Mouse (Mus musculus): ENCODE measurements around the gene Eci1.
"Not testable (repeated sequence)": the region's sequence is repeated elsewhere in the genome, so short reads cannot be mapped to it uniquely, and the experiment has no call there.

Eci1 gene

DNA sequence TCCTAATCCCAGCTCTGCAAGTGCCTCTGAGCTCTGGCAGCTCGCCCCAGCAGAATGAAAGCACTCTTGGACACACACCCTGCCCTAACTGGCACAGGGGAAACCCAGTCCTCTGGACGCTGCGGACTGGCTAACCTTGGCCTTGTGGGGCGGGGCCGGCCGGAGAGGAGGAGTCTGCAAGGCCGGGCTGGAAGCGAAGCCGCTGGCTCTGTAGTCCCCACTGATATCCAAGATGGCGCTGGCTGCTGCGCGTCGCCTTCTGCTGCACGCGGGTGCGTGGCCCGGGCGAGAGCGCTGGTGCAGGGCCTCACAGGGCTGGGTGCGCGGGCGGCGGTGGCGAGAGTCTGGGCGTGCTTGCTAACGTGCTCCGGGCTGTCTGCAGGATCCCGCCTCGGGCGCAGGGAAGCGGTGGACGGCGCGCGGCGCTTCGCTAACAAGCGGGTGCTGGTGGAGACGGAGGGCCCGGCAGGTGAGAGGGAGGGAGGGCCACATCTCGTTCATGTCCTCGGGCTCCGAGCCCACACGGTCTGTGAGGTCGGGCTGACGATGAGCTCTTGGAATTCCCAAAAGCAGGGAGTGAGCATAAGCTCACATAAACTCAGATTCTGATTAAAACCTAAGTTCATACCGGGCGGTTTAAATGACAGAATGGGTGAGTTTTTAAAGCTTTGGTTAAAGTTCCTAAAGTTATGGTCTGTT is at the start of gene Eci1:
Gene Eci1 (plus strand): TSS at position 171 of the 699 bp plus-strand sequence.
- in situ Hi-C loops (cut with MboI; ENCODE audit: low pct_unique_long_range_greater_than_20kb in 1 of 2, low sequenced_read_pairs in 2 of 2, unreplicated experiment in 1 of 2): no loop called here

DNA sequence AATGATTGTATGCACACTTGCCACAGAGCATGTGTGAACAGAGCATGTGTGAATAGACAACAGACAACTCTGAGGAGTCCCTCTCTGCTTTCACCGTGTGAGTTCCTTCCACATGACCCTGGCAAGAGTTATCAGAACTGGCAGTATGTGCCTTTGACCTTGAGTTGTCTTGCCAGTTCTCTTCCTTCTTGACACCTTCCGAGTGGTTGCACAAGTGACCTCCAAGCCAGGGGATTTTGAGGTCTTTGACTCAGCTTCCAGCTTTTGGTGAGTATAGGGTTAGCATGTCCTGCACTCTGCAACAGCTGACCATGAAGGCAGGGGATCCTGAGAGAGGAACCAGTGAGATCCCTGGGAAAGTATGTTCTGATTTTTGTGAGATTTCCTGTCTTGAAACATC is 47.9 kb upstream of the Eci1 start:
- in situ Hi-C loops (cut with MboI; ENCODE audit: low pct_unique_long_range_greater_than_20kb in 1 of 2, low sequenced_read_pairs in 2 of 2, unreplicated experiment in 1 of 2): no loop called here

DNA sequence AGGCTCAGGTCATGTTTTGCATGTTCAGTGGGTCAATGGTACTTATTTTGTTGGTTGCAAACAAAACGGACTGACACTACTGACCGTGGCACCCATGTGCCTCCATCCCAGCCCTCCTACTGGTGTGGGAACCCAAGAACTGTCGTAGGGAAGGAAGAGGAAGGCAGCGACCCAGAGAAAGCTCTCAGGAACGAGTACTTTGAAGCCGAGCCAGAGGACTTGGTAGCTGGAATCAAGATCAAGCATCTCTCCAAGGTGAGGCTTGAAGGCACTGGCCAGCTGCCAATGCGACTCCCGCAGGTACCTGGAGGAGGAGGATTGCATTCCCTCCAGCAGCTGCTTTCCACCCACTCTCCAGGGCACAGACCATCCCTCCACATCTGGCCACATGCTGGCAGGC is 42.7 kb upstream of the Eci1 start:
- in situ Hi-C loops (cut with MboI; ENCODE audit: low pct_unique_long_range_greater_than_20kb in 1 of 2, low sequenced_read_pairs in 2 of 2, unreplicated experiment in 1 of 2): no loop called here

DNA sequence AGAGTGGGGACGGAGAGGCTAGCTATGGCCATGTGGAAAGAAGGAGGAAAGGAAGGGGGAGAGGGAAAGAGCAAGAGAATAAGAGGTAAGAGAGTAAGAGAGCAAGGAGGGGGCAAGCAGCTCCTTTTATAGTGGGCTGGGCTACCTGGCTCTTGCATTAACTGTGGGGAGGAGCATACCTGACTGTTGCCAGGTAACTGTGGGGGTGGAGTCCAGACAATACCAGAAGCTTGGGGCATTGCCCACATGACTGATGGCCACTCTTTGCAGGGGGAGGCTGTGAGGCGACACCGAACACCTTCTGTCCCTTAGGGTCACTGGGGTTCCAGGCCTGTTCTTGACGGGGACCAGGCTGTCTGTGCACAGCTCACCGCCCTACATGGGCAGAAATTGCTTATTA is 37.7 kb upstream of the Eci1 start:
- in situ Hi-C loops (cut with MboI; ENCODE audit: low pct_unique_long_range_greater_than_20kb in 1 of 2, low sequenced_read_pairs in 2 of 2, unreplicated experiment in 1 of 2): no loop called here

DNA sequence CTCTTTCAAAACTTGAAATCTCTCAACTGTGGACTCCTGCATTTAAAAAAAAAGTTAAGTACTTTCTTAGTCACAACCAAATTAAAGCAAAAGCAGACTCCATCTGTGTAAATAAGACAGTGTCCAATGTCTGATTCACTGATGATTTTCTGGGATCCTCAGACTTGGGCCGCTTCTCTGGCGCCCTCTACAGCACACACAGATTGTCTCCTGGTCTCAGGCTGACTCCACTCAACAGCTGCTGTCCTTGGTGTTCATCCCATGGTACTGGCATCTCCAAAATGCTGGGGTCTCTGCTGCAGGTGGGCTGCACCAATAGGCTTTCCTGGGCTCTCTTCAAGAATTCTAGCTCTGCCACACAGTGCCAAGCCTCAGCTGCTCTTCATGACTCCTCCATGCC is 36.6 kb upstream of the Eci1 start:
- in situ Hi-C loops (cut with MboI; ENCODE audit: low pct_unique_long_range_greater_than_20kb in 1 of 2, low sequenced_read_pairs in 2 of 2, unreplicated experiment in 1 of 2): no loop called here

DNA sequence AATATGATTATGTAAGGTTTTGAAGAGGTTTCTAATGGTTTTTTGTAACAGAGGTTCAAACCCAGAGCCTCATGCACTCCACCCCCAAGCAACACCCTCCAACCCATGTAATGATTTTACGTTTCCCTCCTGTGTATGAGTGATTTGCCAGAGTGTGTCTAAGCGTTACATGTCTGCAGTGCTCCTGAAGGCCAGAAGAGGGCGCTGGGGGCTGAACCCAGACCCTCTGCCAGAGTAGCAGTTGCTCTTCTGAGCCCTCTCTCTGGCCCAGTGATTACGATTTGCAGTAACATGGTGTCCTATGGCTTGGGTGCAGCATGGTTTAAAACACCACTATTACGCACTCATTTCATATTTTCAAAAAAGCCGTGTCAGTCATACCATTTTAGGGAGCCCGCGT is 35.3 kb upstream of the Eci1 start:
- in situ Hi-C loops (cut with MboI; ENCODE audit: low pct_unique_long_range_greater_than_20kb in 1 of 2, low sequenced_read_pairs in 2 of 2, unreplicated experiment in 1 of 2): no loop called here

DNA sequence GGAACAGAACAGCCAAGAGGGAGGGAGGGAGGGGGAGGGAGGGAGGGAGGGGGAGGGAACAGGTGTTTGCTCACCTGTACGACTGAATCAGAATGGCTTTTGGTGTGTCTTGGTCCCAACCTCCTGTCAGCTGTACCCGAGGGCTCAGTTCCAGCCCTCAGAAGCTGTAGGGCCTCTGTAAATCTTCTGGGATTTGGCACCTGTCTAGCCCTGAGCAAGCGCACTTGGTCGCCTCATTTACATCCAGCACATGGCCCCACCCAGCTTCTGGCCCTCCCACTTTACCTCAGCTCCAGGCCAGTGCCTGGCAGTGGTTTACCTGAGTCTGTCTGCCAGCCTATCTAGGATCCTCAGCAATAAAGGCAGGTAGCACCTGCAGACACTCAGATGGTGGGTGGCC is 32.9 kb upstream of the Eci1 start:
- in situ Hi-C loops (cut with MboI; ENCODE audit: low pct_unique_long_range_greater_than_20kb in 1 of 2, low sequenced_read_pairs in 2 of 2, unreplicated experiment in 1 of 2): no loop called here

DNA sequence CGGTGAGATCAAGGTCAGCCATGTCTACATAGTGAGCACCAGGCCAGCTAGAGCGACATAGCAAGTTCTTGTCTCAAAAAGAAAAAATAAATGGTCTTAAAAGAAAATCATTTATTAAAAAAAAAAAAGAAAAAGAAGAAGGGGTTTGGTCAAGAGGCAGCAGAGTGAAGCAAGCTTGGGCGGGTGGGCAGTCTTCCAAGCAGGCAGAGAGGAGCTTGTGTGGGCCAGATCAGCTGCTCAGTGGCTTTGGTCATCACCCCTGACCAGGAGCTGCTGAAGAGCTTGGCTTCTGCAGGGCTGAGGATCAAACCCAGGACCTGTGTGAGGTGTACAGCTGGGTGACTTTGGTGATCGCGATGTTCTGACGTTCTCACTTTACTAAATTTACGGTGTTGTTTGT is 32.0 kb upstream of the Eci1 start:
- in situ Hi-C loops (cut with MboI; ENCODE audit: low pct_unique_long_range_greater_than_20kb in 1 of 2, low sequenced_read_pairs in 2 of 2, unreplicated experiment in 1 of 2): no loop called here

DNA sequence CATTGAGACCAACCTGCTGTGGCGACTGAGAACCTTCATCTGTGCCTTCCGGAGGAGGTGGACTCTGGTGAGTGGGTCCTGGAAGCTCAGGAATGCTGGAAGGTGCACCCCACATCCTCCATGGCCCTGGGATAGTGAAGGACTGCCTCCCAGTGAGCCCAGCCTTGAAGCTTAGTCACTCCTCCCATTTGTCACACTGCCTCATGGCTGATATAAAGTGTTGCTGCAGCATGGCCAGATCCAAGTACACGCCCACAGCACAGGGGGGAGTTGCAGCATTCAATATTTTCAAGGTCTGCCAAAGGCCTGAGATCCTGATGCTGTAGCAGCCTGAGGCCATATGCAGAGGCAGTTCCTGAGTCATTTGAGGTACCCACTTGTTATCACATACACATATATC is 24.1 kb upstream of the Eci1 start:
- in situ Hi-C loops (cut with MboI; ENCODE audit: low pct_unique_long_range_greater_than_20kb in 1 of 2, low sequenced_read_pairs in 2 of 2, unreplicated experiment in 1 of 2): no loop called here

DNA sequence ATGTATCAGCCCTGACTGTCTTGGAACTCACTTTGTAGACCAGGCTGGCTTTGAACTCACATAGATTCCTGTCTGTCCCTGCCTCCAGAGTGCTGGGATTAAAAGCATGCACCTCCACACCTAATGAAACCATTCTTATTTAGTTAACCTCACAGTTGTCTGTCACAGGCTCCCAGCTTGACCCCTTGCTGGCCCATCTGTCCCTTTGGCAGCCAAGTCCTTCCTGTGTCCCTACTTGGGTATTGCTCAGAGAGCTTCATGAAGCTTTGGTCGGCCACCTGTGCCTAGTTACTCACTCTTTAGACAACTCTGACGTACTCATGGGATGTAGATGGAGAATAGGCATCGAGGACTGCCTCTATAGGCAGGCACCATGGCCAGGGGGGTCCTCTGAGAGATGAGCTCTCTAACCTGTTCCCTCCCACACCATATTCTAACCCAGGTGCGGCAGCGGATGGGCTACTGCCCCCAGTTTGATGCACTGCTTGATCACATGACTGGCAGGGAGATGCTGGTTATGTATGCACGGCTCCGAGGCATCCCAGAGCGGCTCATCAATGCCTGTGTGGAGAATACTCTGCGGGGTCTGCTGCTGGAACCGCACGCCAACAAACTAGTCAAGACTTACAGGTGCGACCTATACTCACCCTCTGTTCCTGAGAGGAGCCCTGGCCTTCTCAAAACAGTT is 19.2 kb upstream of the Eci1 start:
- in situ Hi-C loops (cut with MboI; ENCODE audit: low pct_unique_long_range_greater_than_20kb in 1 of 2, low sequenced_read_pairs in 2 of 2, unreplicated experiment in 1 of 2): no loop called here

DNA sequence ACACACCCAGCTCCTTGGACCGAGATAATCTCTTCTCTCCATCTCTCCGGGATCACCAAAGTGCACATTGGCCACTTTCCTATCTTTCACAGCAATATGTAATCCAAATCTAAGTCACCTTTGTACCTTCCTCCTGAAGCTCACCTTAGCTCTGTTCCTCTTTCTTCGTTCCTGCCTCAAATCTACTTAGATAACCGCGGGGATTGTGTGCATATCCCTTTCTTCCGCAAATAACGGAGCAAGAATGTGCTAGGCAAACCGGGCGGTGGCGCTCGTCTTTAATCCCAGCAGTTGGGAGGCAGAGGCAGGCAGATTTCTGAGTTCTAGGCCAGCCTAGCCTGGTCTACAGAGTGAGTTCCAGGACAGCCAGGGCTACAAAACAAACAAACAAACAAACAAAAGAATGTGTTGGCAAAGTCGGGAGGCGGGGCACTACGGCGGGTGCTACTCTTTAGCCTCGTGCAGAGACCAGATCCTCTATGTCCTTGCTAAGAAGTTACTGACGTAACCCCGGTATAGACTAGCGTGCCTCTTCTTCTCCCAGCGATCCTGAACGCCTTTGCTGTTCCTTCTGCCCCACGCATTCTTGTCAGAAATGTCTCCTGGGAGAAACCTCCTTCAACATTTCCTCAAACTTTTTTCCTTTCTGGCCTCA is 12.8 kb upstream of the Eci1 start:
- in situ Hi-C loops (cut with MboI; ENCODE audit: low pct_unique_long_range_greater_than_20kb in 1 of 2, low sequenced_read_pairs in 2 of 2, unreplicated experiment in 1 of 2): no loop called here

DNA sequence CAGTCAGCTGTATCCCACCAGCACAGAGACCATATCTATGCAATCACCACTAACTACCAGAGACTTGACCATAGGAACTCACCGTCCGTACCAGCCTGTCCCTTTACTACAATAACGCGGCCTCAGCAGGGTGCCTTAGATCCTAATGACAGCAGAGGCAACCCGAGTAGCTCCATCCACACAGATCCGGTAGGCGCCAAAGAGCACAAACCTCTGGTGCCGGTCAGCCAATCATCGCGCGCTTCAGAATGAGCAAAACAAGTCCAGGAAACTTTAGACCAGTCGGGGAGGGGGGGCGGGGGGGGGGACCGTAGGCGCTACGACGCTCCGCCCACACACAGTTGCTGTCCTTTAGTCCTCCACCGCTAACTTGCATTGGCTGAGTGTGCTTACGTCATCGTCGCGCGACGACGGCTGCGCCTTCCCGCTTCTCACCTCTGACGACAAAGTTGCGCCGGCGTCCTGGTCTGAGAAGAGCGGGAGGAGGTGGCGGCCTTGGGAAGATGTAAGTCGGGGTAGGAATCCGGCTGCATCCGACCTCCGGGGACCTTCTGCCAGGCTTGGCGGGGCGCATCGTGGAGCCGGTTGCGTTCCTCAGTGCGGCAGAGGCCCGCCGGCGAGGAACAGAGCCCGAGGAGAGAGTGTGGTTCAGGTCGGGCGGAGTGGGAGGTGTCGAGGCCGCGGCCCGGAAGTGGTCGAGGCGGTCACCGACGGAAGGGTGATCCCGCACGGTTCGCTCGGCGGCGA is 12.0 kb upstream of the Eci1 start, which contains the start of gene Rnps1:
Gene Rnps1 (plus strand): TSS at position 336 of the 747 bp plus-strand sequence.
- in situ Hi-C loops (cut with MboI; ENCODE audit: low pct_unique_long_range_greater_than_20kb in 1 of 2, low sequenced_read_pairs in 2 of 2, unreplicated experiment in 1 of 2): no loop called here

DNA sequence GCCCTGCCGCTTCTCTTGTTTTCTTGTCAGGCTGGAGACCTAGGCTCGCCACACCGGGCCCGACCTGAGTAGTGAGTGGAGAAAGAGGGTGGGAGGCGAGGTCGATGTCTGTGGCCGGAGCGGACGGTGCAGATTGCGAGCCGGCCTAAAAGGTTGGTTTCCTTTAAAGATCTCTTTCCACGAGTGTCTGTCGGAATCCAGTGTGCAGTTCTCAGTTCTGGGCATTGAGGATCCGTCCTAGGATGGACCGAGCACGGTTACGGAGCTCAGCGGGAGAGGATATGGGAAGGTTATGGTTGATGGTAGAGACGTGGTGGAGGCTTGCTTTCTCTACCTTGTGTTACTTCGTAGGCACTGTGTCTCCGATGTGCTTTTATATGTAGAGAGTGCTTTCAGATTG is 11.4 kb upstream of the Eci1 start:
- in situ Hi-C loops (cut with MboI; ENCODE audit: low pct_unique_long_range_greater_than_20kb in 1 of 2, low sequenced_read_pairs in 2 of 2, unreplicated experiment in 1 of 2): no loop called here

DNA sequence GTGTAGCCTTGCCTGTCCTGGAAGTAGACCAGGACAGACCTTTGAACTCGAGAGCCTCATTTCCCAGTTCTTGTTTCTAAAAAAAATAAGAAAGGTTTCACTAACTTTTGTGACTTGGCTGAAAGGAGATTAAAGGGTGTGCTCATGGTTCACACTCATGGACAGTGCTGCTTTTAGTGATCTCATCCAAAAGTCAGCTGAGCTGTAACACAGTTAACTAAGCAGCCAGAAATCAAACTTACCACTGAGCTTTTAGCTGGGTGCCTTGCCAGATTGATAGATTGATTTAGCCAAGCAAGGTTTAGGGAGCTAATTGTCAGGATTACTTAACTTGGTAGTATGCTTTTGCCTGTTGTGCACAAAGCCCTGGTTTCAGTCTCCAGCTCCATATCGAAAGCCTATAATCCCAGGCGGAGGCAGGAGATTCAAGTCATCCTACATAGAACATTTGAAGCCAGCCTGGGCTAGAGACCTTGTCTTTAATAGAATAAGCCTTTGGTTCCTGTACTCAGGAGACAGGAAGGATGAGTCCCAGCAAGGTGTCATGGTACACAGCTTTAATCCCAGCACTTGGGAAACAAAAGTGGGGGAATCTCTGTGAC is 10.3 kb upstream of the Eci1 start:
- in situ Hi-C loops (cut with MboI; ENCODE audit: low pct_unique_long_range_greater_than_20kb in 1 of 2, low sequenced_read_pairs in 2 of 2, unreplicated experiment in 1 of 2): no loop called here

DNA sequence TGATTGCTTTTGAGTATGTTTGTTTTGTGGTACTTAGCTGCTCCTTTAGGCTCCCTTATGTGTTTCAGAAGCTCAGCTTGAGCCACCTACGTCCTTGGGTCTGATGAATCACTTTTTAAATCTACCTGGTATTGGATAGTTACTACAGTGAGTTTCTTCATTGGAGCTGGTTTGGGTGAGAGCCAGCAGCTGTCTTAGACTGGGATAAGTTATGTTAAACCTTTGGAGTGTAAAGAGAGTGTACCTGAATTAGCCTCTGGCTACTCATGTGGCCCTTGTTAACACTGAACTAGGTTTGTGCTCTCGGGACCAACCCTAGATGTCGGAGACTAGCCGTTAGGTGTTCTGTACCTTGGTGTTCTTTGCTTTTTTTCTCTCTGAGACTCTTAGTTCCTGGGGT is 3.3 kb upstream of the Eci1 start:
- in situ Hi-C loops (cut with MboI; ENCODE audit: low pct_unique_long_range_greater_than_20kb in 1 of 2, low sequenced_read_pairs in 2 of 2, unreplicated experiment in 1 of 2): no loop called here

DNA sequence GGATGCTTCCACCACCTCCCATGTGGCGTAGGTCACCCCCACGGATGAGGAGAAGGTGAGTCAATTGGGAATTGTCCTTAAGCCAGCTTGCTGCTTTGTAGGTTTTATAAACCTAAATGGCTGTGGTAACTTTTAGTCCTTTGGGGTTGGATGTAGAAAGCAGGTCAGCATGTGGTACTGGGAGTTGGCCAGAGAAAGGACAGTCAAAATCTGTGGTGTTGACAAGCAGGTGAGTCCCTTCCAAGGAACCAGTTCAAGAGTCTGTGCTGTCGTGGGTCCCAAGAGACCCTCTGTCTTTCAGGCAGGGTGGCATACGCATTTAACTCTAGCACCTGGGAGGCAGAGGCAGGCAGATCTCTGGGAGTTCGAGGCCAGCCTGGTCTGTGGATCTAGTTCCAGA is 2.0 kb upstream of the Eci1 start:
- in situ Hi-C loops (cut with MboI; ENCODE audit: low pct_unique_long_range_greater_than_20kb in 1 of 2, low sequenced_read_pairs in 2 of 2, unreplicated experiment in 1 of 2): no loop called here

DNA sequence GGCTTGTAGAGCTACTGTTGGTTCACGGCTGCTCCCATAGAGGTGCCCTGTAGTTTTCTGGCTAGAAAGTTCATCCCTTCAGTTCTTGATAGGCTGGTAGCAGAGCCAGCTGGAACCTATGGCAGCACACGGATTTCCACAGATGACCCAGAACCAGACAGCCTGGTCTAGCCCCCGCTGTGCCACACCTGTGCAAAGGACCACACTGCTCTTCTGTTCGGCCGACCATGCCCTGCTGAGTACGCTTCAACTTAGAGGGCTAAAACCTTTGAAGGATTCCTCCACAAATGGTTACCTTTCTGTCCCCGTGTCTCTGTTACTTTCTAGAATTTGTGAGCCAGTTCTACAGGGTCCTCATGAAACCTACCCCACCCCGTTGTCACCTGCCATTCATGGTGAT is 1.1 kb upstream of the Eci1 start:
- in situ Hi-C loops (cut with MboI; ENCODE audit: low pct_unique_long_range_greater_than_20kb in 1 of 2, low sequenced_read_pairs in 2 of 2, unreplicated experiment in 1 of 2): not testable (repeated sequence)

DNA sequence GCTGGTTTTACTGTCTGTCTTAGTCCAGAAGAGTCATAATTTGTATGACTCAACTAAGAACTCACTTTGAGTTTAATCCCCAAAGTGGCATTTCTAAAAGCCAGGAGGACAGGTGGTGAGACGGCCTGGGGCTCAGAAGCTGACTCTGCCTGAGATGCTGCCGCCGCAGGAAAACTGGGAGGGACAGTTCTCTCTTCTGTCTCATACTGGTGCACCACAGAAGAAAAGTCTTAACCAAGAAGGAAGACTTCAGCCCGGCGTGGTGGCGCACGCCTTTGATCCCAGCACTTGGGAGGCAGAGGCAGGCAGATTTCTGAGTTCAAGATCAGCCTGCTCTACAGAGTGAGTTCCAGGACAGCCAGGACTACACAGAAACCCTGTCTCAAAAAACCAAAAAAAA is 536 bp upstream of the Eci1 start:
- in situ Hi-C loops (cut with MboI; ENCODE audit: low pct_unique_long_range_greater_than_20kb in 1 of 2, low sequenced_read_pairs in 2 of 2, unreplicated experiment in 1 of 2): no loop called here

DNA sequence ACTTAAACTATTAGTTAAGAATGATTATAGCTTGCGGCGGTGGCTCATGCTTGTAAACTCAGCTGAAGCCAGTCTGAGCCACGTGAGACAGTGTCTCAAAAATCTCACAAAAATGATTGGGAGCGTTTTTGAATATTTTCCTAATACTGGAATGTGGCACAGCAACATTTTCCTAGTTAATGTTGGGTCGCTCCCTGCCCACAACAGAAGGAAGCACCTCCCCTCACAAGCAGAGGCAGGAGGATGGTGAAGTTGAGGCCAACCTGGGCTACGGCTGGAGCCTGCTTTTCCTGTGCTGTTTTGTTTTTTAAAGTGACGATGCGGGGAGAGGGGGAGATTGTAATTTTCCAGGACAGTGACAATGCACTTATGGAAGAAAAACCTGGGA is 723 bp downstream of the Eci1 start:
- in situ Hi-C loops (cut with MboI; ENCODE audit: low pct_unique_long_range_greater_than_20kb in 1 of 2, low sequenced_read_pairs in 2 of 2, unreplicated experiment in 1 of 2): no loop called here

Data from mouse embryonic stem cell (cell line).